In the genomic region with DNA sequence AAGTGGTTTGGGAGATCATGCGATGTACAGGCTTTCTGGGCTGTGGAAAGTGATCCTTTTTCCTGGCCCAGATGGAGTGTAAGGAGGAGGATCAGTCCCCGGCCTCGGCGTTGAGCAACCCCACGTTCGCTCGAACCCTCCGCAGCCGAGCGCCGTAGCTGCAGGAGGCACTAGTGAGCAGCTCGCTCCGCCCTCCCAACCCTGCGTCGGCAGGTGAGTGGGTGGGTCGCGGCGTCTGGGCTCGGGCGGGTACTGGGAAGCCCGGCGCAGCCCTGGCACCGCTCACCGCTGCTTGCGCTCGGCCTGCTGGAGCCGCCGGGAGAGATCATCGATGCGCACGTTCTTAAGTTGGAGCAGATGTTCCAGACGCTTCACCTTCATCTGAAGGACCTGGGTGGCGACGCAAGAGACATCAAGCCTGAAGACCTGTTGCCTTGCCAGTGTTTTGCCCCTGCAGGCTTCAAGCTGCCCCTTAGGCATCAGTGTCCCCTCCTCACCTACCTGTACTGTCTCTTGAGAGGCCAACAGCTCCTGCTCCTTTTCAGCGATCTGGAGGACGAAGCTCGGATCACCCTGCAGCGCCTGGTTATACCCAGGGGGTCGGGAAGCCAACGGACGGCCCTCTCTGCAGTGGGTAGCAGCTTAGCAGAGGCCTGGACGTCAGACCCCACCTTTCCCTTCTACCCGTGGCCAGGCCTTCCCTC, we compare ENCODE assay signal across 8 mouse cellular contexts. TPM values are rescaled to one million over a fixed set of nuclear protein-coding genes. Genes with fewer than 3 reads are reported as not detected.
DNase-seq lines count a peak whose midpoint lies in the region; ATAC-seq and TF ChIP-seq lines count a peak whose summit lies in the region.

No protein-coding gene starts in this region.

- 3% methylated on average over 43 of the region's 43 CpGs for WGBS in embryonic facial prominence, embryonic 13.5 days
- 18% methylated on average over 42 of the region's 43 CpGs for WGBS in heart, postnatal 0 days
- 7% methylated on average over 43 of the region's 43 CpGs for WGBS in liver, embryonic 16.5 days (ENCODE audit: insufficient replicate concordance)
- 36% methylated on average over 43 of the region's 43 CpGs for WGBS in olfactory bulb, adult 2 months

- DNase-seq in adrenal gland, adult (ENCODE audit: inconsistent age in 2 of 2, low spot score in 1 of 2) = peak; percentile 78 to 89
- DNase-seq in adrenal gland, adult 8-10 months = no peak
- DNase-seq in heart, postnatal 0 days (ENCODE audit: low spot score) = no peak
- peak; percentile 79 to 89 for DNase-seq in kidney, postnatal 25 days
- DNase-seq in thymus, postnatal 25 days = peak; percentile 71

- no peak for TF ChIP-seq POLR2A in olfactory bulb, adult 2 months (IDR thresholded peaks at IDR 0.05; ENCODE audit: insufficient read depth, low read depth, low read length)

- no peak for TF ChIP-seq EP300 in heart, postnatal 0 days (IDR thresholded peaks at IDR 0.05; ENCODE audit: low read depth)

- peaks cover 52% of the 10 kb centered on the region for H3K4me1 ChIP-seq in embryonic facial prominence, embryonic 13.5 days
- H3K4me1 ChIP-seq in heart, postnatal 0 days (ENCODE audit: control insufficient read depth, insufficient read depth) = peaks cover 9% of the 10 kb centered on the region; the same call in 1 of the 2 replicates
- H3K4me1 ChIP-seq in liver, embryonic 16.5 days (ENCODE audit: control insufficient read depth, low read depth, low read length) = peaks cover 18% of the 10 kb centered on the region
- H3K4me1 ChIP-seq in olfactory bulb, adult 2 months (ENCODE audit: control insufficient read depth, insufficient read depth, low read length) = peaks cover 13% of the 10 kb centered on the region

- H3K27me3 ChIP-seq in embryonic facial prominence, embryonic 13.5 days = peaks cover 38% of the 10 kb centered on the region
- H3K27me3 ChIP-seq in heart, postnatal 0 days (ENCODE audit: control insufficient read depth, insufficient read depth, low read length) = peaks cover 18% of the 10 kb centered on the region
- peaks cover 54% of the 10 kb centered on the region for H3K27me3 ChIP-seq in liver, embryonic 16.5 days (ENCODE audit: control insufficient read depth, insufficient read depth, low read depth, low read length)

- peak overlapping the region; percentile 40 for H3K4me3 ChIP-seq in embryonic facial prominence, embryonic 13.5 days
- H3K4me3 ChIP-seq in heart, postnatal 0 days (ENCODE audit: low read depth, low read length) = peak overlapping the region; percentile 20
- peak overlapping the region; percentile 17; the same call in 1 of the 2 replicates for H3K4me3 ChIP-seq in liver, embryonic 16.5 days (ENCODE audit: low read depth, low read length)
- peak overlapping the region; percentile 25; the same call in 1 of the 2 replicates for H3K4me3 ChIP-seq in olfactory bulb, adult 2 months (ENCODE audit: insufficient read depth, low read depth, low read length)

- no peak for TF ChIP-seq CTCF in heart, postnatal 0 days (IDR thresholded peaks at IDR 0.05; ENCODE audit: low read depth)
- TF ChIP-seq CTCF in olfactory bulb, adult 2 months (IDR thresholded peaks at IDR 0.05; ENCODE audit: insufficient read depth, low read depth, low read length) = no peak

- H3K27ac ChIP-seq in embryonic facial prominence, embryonic 13.5 days = no peak overlapping the region
- no peak overlapping the region for H3K27ac ChIP-seq in heart, postnatal 0 days (ENCODE audit: low read depth)
- no peak overlapping the region for H3K27ac ChIP-seq in liver, embryonic 16.5 days (ENCODE audit: low read length)
- H3K27ac ChIP-seq in olfactory bulb, adult 2 months (ENCODE audit: insufficient read depth, low read depth, low read length) = no peak overlapping the region

- H3K36me3 ChIP-seq in embryonic facial prominence, embryonic 13.5 days = no peaks in the 10 kb centered on the region; the same call in 1 of the 2 replicates
- 0 out of 2 replicates have a peak, but pooled peaks cover 10% of the 10 kb centered on the region for H3K36me3 ChIP-seq in heart, postnatal 0 days (replicated peaks; ENCODE audit: control insufficient read depth, insufficient read depth, low read length)
- no peaks in the 10 kb centered on the region for H3K36me3 ChIP-seq in liver, embryonic 16.5 days (ENCODE audit: control insufficient read depth, insufficient read depth)

- H3K9me3 ChIP-seq in embryonic facial prominence, embryonic 13.5 days = no peaks in the 10 kb centered on the region
- no peaks in the 10 kb centered on the region for H3K9me3 ChIP-seq in heart, postnatal 0 days (replicated peaks; ENCODE audit: control insufficient read depth, low read length)
- no peaks in the 10 kb centered on the region for H3K9me3 ChIP-seq in liver, embryonic 16.5 days (replicated peaks; ENCODE audit: control insufficient read depth, low read length)

- peak overlapping the region; percentile 58 for H3K9ac ChIP-seq in embryonic facial prominence, embryonic 13.5 days
- H3K9ac ChIP-seq in heart, postnatal 0 days (replicated peaks; ENCODE audit: low read depth, low read length) = no peak overlapping the region
- no peak overlapping the region for H3K9ac ChIP-seq in liver, embryonic 16.5 days (ENCODE audit: low read depth, low read length)

- ATAC-seq in embryonic facial prominence, embryonic 13.5 days (ENCODE audit: insufficient number of reproducible peaks, insufficient read depth, low FRiP score, low TSS enrichment, low read depth) = peak; percentile 39; the same call in 1 of the 2 replicates
- ATAC-seq in heart, postnatal 0 days (ENCODE audit: insufficient read depth, low read depth) = 0 out of 2 replicates have a peak, but pooled peaks have one; percentile 10
- ATAC-seq in liver, embryonic 16.5 days (ENCODE audit: low read depth) = no peak

- peak overlapping the region; percentile 63 for H3K4me2 ChIP-seq in embryonic facial prominence, embryonic 13.5 days
- peak overlapping the region; percentile 50 for H3K4me2 ChIP-seq in heart, postnatal 0 days (ENCODE audit: low read depth, low read length)
- peak overlapping the region; percentile 35 for H3K4me2 ChIP-seq in liver, embryonic 16.5 days (ENCODE audit: low read depth, low read length)

RNA-seq across cellular contexts. Expression of gene Cenpb, which starts 8.3 kb away (rescaled TPM):
- total RNA-seq in adrenal gland, adult 8-10 months (2022) = 10 to 100 TPM; 63.5 to 76.9 (median 73.5) TPM
- 12.3 and 12.4 TPM in 2 replicates for polyA plus RNA-seq in embryonic facial prominence, embryonic 13.5 days (2015; fragmentation: Nextera tagmentation; extraction: Ambion mirVana)
- 62.9 and 84.8 TPM in 2 replicates for total RNA-seq in heart, postnatal 0 days (2014; rRNA removed; ENCODE audit: low replicate concordance)
- 7.1 and 7.8 TPM in 2 replicates for polyA plus RNA-seq in heart, postnatal 0 days (2015; fragmentation: Nextera tagmentation; extraction: Ambion mirVana)
- polyA plus RNA-seq in liver, embryonic 16.5 days (2015; fragmentation: Nextera tagmentation; extraction: Ambion mirVana) = 3.0 and 3.2 TPM in 2 replicates
- not detected in 2 replicates for polyA plus RNA-seq in olfactory bulb, adult 2 months (2012; ENCODE audit: insufficient read depth, insufficient read length, low replicate concordance, missing spikeins)

RNA-seq across cellular contexts. Expression of gene 1700037H04Rik, which starts 11.7 kb away (rescaled TPM):
- 10 to 100 TPM; 32.2 to 68.7 (median 53.9) TPM for total RNA-seq in adrenal gland, adult 8-10 months (2022)
- 67.5 and 71.4 TPM in 2 replicates for polyA plus RNA-seq in embryonic facial prominence, embryonic 13.5 days (2015; fragmentation: Nextera tagmentation; extraction: Ambion mirVana)
- total RNA-seq in heart, postnatal 0 days (2014; rRNA removed; ENCODE audit: low replicate concordance) = 48.3 and 88.8 TPM in 2 replicates
- polyA plus RNA-seq in heart, postnatal 0 days (2015; fragmentation: Nextera tagmentation; extraction: Ambion mirVana) = 35.9 and 39.7 TPM in 2 replicates
- 129 and 133 TPM in 2 replicates for polyA plus RNA-seq in liver, embryonic 16.5 days (2015; fragmentation: Nextera tagmentation; extraction: Ambion mirVana)
- not detected in 2 replicates for polyA plus RNA-seq in olfactory bulb, adult 2 months (2012; ENCODE audit: insufficient read depth, insufficient read length, low replicate concordance, missing spikeins)

RNA-seq across cellular contexts. Expression of gene Cdc25b, which starts 15.2 kb away (rescaled TPM):
- total RNA-seq in adrenal gland, adult 8-10 months (2022) = 1 to 10 TPM; 4.5 to 9.4 (median 6.3) TPM
- 53.8 and 57.5 TPM in 2 replicates for polyA plus RNA-seq in embryonic facial prominence, embryonic 13.5 days (2015; fragmentation: Nextera tagmentation; extraction: Ambion mirVana)
- total RNA-seq in heart, postnatal 0 days (2014; rRNA removed; ENCODE audit: low replicate concordance) = 15.3 and 31.9 TPM in 2 replicates
- 12.1 and 15.0 TPM in 2 replicates for polyA plus RNA-seq in heart, postnatal 0 days (2015; fragmentation: Nextera tagmentation; extraction: Ambion mirVana)
- 255 and 284 TPM in 2 replicates for polyA plus RNA-seq in liver, embryonic 16.5 days (2015; fragmentation: Nextera tagmentation; extraction: Ambion mirVana)
- not detected in 2 replicates for polyA plus RNA-seq in olfactory bulb, adult 2 months (2012; ENCODE audit: insufficient read depth, insufficient read length, low replicate concordance, missing spikeins)

RNA-seq across cellular contexts. Expression of gene Spef1, which starts 15.5 kb away (rescaled TPM):
- 1 to 10 TPM; 4.0 to 6.4 (median 5.1) TPM for total RNA-seq in adrenal gland, adult 8-10 months (2022)
- polyA plus RNA-seq in embryonic facial prominence, embryonic 13.5 days (2015; fragmentation: Nextera tagmentation; extraction: Ambion mirVana) = 4.4 and 5.1 TPM in 2 replicates
- 5.2 and 5.9 TPM in 2 replicates for total RNA-seq in heart, postnatal 0 days (2014; rRNA removed; ENCODE audit: low replicate concordance)
- 0.97 and 1.2 TPM in 2 replicates for polyA plus RNA-seq in heart, postnatal 0 days (2015; fragmentation: Nextera tagmentation; extraction: Ambion mirVana)
- 1.1 and 1.2 TPM in 2 replicates for polyA plus RNA-seq in liver, embryonic 16.5 days (2015; fragmentation: Nextera tagmentation; extraction: Ambion mirVana)
- not detected in 2 replicates for polyA plus RNA-seq in olfactory bulb, adult 2 months (2012; ENCODE audit: insufficient read depth, insufficient read length, low replicate concordance, missing spikeins)

RNA-seq across cellular contexts. Expression of gene Ap5s1, which starts 35.3 kb away (rescaled TPM):
- 10 to 100 TPM; 24.4 to 29.0 (median 26.6) TPM for total RNA-seq in adrenal gland, adult 8-10 months (2022)
- polyA plus RNA-seq in embryonic facial prominence, embryonic 13.5 days (2015; fragmentation: Nextera tagmentation; extraction: Ambion mirVana) = 26.4 and 28.5 TPM in 2 replicates
- total RNA-seq in heart, postnatal 0 days (2014; rRNA removed; ENCODE audit: low replicate concordance) = 95.1 and 107 TPM in 2 replicates
- polyA plus RNA-seq in heart, postnatal 0 days (2015; fragmentation: Nextera tagmentation; extraction: Ambion mirVana) = 63.6 and 65.5 TPM in 2 replicates
- polyA plus RNA-seq in liver, embryonic 16.5 days (2015; fragmentation: Nextera tagmentation; extraction: Ambion mirVana) = 16.4 and 18.4 TPM in 2 replicates
- not detected in 2 replicates for polyA plus RNA-seq in olfactory bulb, adult 2 months (2012; ENCODE audit: insufficient read depth, insufficient read length, low replicate concordance, missing spikeins)

Comparison
In these comparisons a context has a peak if more than half of its experiments do, and no peak if none do; other contexts are left out.
1. DNase-seq: peak in adrenal gland, adult (2 of 2), kidney, postnatal 25 days (2 of 2) and thymus, postnatal 25 days (single experiment); none in adrenal gland, adult 8-10 months (single experiment) and heart, postnatal 0 days (single experiment).
2. RNA of gene 1700037H04Rik, which starts 11.7 kb away (polyA plus RNA-seq): 129 to 133 TPM in liver, embryonic 16.5 days, 67.5 to 71.4 TPM in embryonic facial prominence, embryonic 13.5 days and 35.9 to 39.7 TPM in heart, postnatal 0 days; not detected in olfactory bulb, adult 2 months; every median in the first group is over 10 times any median in the second.
3. Peak in every context shown above with its lines, with median percentiles within 50 percentile points of each other: H3K4me2 ChIP-seq and H3K4me3 ChIP-seq.